Mouse (Mus musculus) erythroblast, embryonic 14.5 days (primary cell): Measurements from ENCODE around the gene Gcc2. TPM values are rescaled to one million over a fixed set of nuclear protein-coding genes. Genes with fewer than 3 reads are reported as not detected.
A peak's percentile ranks its signal among the peaks of the same experiment; 100 is the strongest.

Experiments
- H3K27me3 ChIP-seq: 2 replicates; pipeline ENCODE4 v1.6.1; 2012; ENCODE audit warnings: inconsistent platforms; ENCODE audit not compliant: control insufficient read depth
- H3K36me3 ChIP-seq: 2 replicates; pipeline ENCODE4 v1.6.1; 2012; ENCODE audit warnings: mild to moderate bottlenecking, inconsistent platforms; ENCODE audit not compliant: control insufficient read depth
- H3K4me1 ChIP-seq: 2 replicates; pipeline ENCODE4 v1.6.1; 2012; ENCODE audit warnings: inconsistent platforms; ENCODE audit not compliant: control insufficient read depth
- H3K4me3 ChIP-seq: replicated peaks from 2 replicates; pipeline ENCODE3; 2012; ENCODE audit warnings: moderate library complexity, mild to moderate bottlenecking, inconsistent platforms
- H3K9me3 ChIP-seq: 2 replicates; pipeline ENCODE4 v1.6.1; 2012; ENCODE audit warnings: low read length, inconsistent platforms, mixed read lengths; ENCODE audit not compliant: control insufficient read depth
- GATA1 ChIP-seq: IDR thresholded peaks from 2 replicates; pipeline ENCODE4 v1.6.1; 2012; ENCODE audit warnings: low read length, inconsistent platforms, mixed read lengths
- TAL1 ChIP-seq: IDR thresholded peaks from 3 replicates; pipeline ENCODE4 v1.6.1; 2012; ENCODE audit warnings: low read length, inconsistent platforms, mixed read lengths
- polyA plus RNA-seq: library from polyadenylated mRNA; stranded (reverse); fragments of >175 nt; gene quantifications from 2 replicates; pipeline ENCODE4 v1.2.3, GENCODE M21; 2012

The Gcc2 gene
- polyA plus RNA-seq, 1 experiment: 0.08 TPM

GRCm38 (mm10) chr10:58255954-58256353 lies 657 bp downstream of the Gcc2 start:
- Histone ChIP-seq H3K36me3 (peaks cover 10% of the 10 kb centered on the region), H3K4me1 (peaks cover 15% of the 10 kb centered on the region), H3K4me3 (peak overlapping the region; percentile 85), H3K27me3 (no peaks in the 10 kb centered on the region), H3K9me3 (no peaks in the 10 kb centered on the region)
- no peak for TF ChIP-seq GATA1
- TF ChIP-seq TAL1: no peak

- Histone ChIP-seq H3K4me3 (no peak overlapping the region), H3K36me3 (peaks cover 14% of the 10 kb centered on the region), H3K4me1 (peaks cover 15% of the 10 kb centered on the region), H3K27me3 (no peaks in the 10 kb centered on the region), H3K9me3 (no peaks in the 10 kb centered on the region)
- no peak for TF ChIP-seq GATA1
- no peak for TF ChIP-seq TAL1
Observed at GRCm38 (mm10) chr10:58258466-58258865, 3.2 kb downstream of the Gcc2 start.

GRCm38 (mm10) chr10:58282238-58282637 lies 26.9 kb downstream of the Gcc2 start:
- H3K9me3 ChIP-seq: no peaks in the 10 kb centered on the region
- H3K4me3 ChIP-seq: no peak overlapping the region
- H3K4me1 ChIP-seq: no peaks in the 10 kb centered on the region
- H3K36me3 ChIP-seq: peaks cover 27% of the 10 kb centered on the region
- TF ChIP-seq GATA1 (no peak), TAL1 (no peak)
- no peaks in the 10 kb centered on the region for H3K27me3 ChIP-seq

- TF ChIP-seq TAL1: no peak
- no peak for TF ChIP-seq GATA1
- H3K36me3 ChIP-seq: peaks cover 55% of the 10 kb centered on the region
- no peak overlapping the region for H3K4me3 ChIP-seq
- H3K27me3 ChIP-seq: no peaks in the 10 kb centered on the region
- no peaks in the 10 kb centered on the region for H3K9me3 ChIP-seq
- peaks cover 6% of the 10 kb centered on the region for H3K4me1 ChIP-seq
Observed at GRCm38 (mm10) chr10:58290742-58291141, 35.4 kb downstream of the Gcc2 start.

- peaks cover 69% of the 10 kb centered on the region for H3K36me3 ChIP-seq
- TF ChIP-seq GATA1: no peak
- TF ChIP-seq TAL1: no peak
Observed at GRCm38 (mm10) chr10:58294246-58294645, 38.9 kb downstream of the Gcc2 start.

GRCm38 (mm10) chr10:58295605-58296004 lies 40.3 kb downstream of the Gcc2 start:
- Histone ChIP-seq H3K4me1 (peaks cover 3% of the 10 kb centered on the region), H3K4me3 (no peak overlapping the region), H3K36me3 (peaks cover 65% of the 10 kb centered on the region), H3K27me3 (no peaks in the 10 kb centered on the region), H3K9me3 (no peaks in the 10 kb centered on the region)
- TF ChIP-seq GATA1 (no peak), TAL1 (no peak)

More at GRCm38 (mm10) chr10:58294246-58294645, 38.9 kb downstream of the Gcc2 start:
- Histone ChIP-seq H3K4me3 (no peak overlapping the region), H3K9me3 (no peaks in the 10 kb centered on the region), H3K4me1 (peaks cover 6% of the 10 kb centered on the region), H3K27me3 (no peaks in the 10 kb centered on the region)

- TF ChIP-seq GATA1 (no peak), TAL1 (no peak)
- no peaks in the 10 kb centered on the region for H3K9me3 ChIP-seq
- H3K4me1 ChIP-seq: no peaks in the 10 kb centered on the region
- no peak overlapping the region for H3K4me3 ChIP-seq
- H3K27me3 ChIP-seq: no peaks in the 10 kb centered on the region
- peaks cover 23% of the 10 kb centered on the region for H3K36me3 ChIP-seq
Observed at GRCm38 (mm10) chr10:58304996-58305395, 49.7 kb downstream of the Gcc2 start.

GRCm38 (mm10) chr10:58306897-58307296 lies 51.6 kb downstream of the Gcc2 start:
- H3K4me1 ChIP-seq: no peaks in the 10 kb centered on the region
- H3K36me3 ChIP-seq: peaks cover 24% of the 10 kb centered on the region
- TF ChIP-seq TAL1: no peak
- TF ChIP-seq GATA1: no peak
- H3K27me3 ChIP-seq: no peaks in the 10 kb centered on the region
- H3K4me3 ChIP-seq: no peak overlapping the region
- no peaks in the 10 kb centered on the region for H3K9me3 ChIP-seq

- TF ChIP-seq TAL1 (no peak), GATA1 (no peak)
- Histone ChIP-seq H3K27me3 (no peaks in the 10 kb centered on the region), H3K4me3 (no peak overlapping the region), H3K4me1 (no peaks in the 10 kb centered on the region), H3K36me3 (peaks cover 14% of the 10 kb centered on the region), H3K9me3 (peaks cover 5% of the 10 kb centered on the region)
Observed at GRCm38 (mm10) chr10:58310791-58311190, 55.5 kb downstream of the Gcc2 start.

- Histone ChIP-seq H3K27me3 (no peaks in the 10 kb centered on the region), H3K9me3 (peaks cover 5% of the 10 kb centered on the region), H3K4me1 (no peaks in the 10 kb centered on the region), H3K4me3 (no peak overlapping the region), H3K36me3 (peaks cover 11% of the 10 kb centered on the region)
- TF ChIP-seq GATA1: no peak
- TF ChIP-seq TAL1: no peak
Observed at GRCm38 (mm10) chr10:58312887-58313286, 57.6 kb downstream of the Gcc2 start.
